Mouse (Mus musculus) midbrain, embryonic 14.5 days (tissue): ENCODE measurements around the gene Pbrm1. TPM values are rescaled to one million over a fixed set of nuclear protein-coding genes. Genes with fewer than 3 reads are reported as not detected.
A peak's percentile ranks its signal among the peaks of the same experiment; 100 is the strongest.

ENCODE experiments used
- ATAC-seq: fragments of 200-750 bp; cut with Nextera tagmentation; 2 replicates; pipeline ENCODE4 v1.8.0; 2017; ENCODE audit warnings: moderate number of reproducible peaks, moderate library complexity; ENCODE audit not compliant: low FRiP score, low TSS enrichment
- DNase-seq: peaks from one replicate; pipeline ENCODE4 v3.0.0-alpha.2; 2015
- H3K27ac ChIP-seq: fragments of 300-500 bp; sonication (generic); replicated peaks from 2 replicates; pipeline ENCODE4 v1.5.1; 2014; ENCODE audit warnings: mild to moderate bottlenecking, low read depth, low read length, moderate library complexity
- H3K27me3 ChIP-seq: fragments of 300-500 bp; sonication (generic); 2 replicates; pipeline ENCODE4 v1.6.1; 2014; ENCODE audit warnings: low read length, control low read depth, mixed read lengths; ENCODE audit not compliant: control insufficient read depth, insufficient read depth
- H3K36me3 ChIP-seq: fragments of 300-500 bp; sonication (generic); 2 replicates; pipeline ENCODE4 v1.6.1; 2014; ENCODE audit warnings: low read length, control low read depth; ENCODE audit not compliant: control insufficient read depth, insufficient read depth
- H3K4me1 ChIP-seq: fragments of 300-500 bp; sonication (generic); 2 replicates; pipeline ENCODE4 v1.6.1; 2014; ENCODE audit warnings: mild to moderate bottlenecking, antibody characterized with exemption, low read length, control low read depth; ENCODE audit not compliant: control insufficient read depth, insufficient read depth
- H3K4me2 ChIP-seq: fragments of 300-500 bp; sonication (generic); 2 replicates; pipeline ENCODE4 v1.6.1; 2014; ENCODE audit warnings: mild to moderate bottlenecking, low read length, moderate library complexity
- H3K4me3 ChIP-seq: fragments of 300-500 bp; sonication (generic); replicated peaks from 2 replicates; pipeline ENCODE4 v1.5.1; 2014; ENCODE audit warnings: low read depth, low read length
- H3K9ac ChIP-seq: fragments of 300-500 bp; sonication (generic); replicated peaks from 2 replicates; pipeline ENCODE4 v1.6.1; 2014; ENCODE audit warnings: mild to moderate bottlenecking, low read length, moderate library complexity
- H3K9me3 ChIP-seq: fragments of 300-500 bp; sonication (generic); 2 replicates; pipeline ENCODE4 v1.6.1; 2016; ENCODE audit warnings: low read length, control low read depth, mixed read lengths; ENCODE audit not compliant: control insufficient read depth
- WGBS: fragments of 180-500 bp; shearing (Covaris S2); extraction: QIAGEN DNeasy Blood & Tissue Kit; methylation state at CpG from one replicate; pipeline ENCODE4 v1.1.7; 2014; 5-methylcytosine and 5-hydroxymethylcytosine counted together
- polyA plus RNA-seq: library from polyadenylated mRNA; unstranded; fragments of >200 nt; fragmentation: Nextera tagmentation; extraction: Ambion mirVana; gene quantifications from 2 replicates; pipeline ENCODE4 v1.2.1, GENCODE M21; 2014

The Pbrm1 gene
- polyA plus RNA-seq, 1 experiment from 2014 or later = 136 TPM

DNA sequence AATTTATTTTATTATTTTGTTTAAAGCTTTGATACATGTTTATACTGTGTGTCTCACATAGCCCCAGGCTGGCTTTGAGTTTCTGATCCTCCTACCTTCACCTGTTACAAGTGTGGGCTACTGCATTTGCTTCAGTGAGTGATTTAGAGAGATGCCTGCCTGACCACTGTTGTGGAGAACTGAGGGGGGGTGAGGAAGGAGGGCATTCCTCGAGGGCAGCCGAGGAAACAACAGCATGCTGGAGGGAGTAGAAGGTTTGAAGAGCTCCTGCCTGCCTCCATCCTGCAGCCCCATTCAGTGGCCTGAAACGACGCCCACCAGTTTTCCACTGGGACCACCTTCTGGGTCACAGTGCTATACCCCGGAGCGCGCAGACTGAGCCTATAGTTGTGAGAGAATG lies 146.5 kb downstream of the Pbrm1 start:
- no peak for ATAC-seq
- Histone ChIP-seq H3K27me3 (no peaks in the 10 kb centered on the region), H3K4me2 (no peak overlapping the region), H3K9ac (no peak overlapping the region), H3K27ac (no peak overlapping the region), H3K36me3 (peaks cover 6% of the 10 kb centered on the region), H3K4me3 (no peak overlapping the region), H3K9me3 (no peaks in the 10 kb centered on the region), H3K4me1 (no peaks in the 10 kb centered on the region)
- no peak for DNase-seq
- 51% methylated on average over 7 of the region's 7 CpGs for whole genome bisulfite sequencing

DNA sequence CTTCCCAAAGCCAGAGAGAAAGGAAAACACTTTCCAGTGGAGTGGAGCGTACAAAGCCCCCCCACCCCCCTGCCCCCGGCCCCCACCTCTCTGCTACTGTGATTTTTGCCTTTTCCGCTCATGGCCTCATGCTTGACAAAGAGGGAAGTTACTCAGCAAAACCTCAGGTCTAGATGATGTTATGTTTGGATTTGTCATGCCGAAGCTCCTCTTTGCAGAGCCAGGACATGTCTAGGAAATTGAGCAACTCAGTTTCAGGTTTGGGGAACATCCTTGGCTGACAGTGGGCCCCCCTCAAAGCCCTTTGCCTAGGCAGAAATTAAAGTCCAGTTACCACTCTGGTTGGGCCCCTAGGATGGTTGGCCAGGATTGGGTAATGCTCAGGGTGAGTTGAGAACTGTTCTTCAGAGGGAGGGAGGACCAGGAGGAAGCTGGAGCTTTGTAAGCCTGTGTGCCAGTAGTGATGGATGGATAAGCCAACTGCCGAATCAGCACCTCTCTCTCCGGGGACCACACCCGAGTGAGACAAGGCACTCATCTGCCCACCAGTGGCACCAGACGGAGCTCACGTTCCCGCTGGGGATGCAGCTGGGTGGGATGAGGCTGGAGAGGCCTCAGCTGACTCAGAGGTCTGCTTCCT lies 147.2 kb downstream of the Pbrm1 start:
- Histone ChIP-seq H3K27me3 (no peaks in the 10 kb centered on the region), H3K27ac (no peak overlapping the region), H3K9me3 (no peaks in the 10 kb centered on the region), H3K4me1 (no peaks in the 10 kb centered on the region), H3K9ac (0 out of 2 replicates have a peak overlapping the region, but pooled peaks have one; percentile 7), H3K4me3 (no peak overlapping the region), H3K36me3 (peaks cover 13% of the 10 kb centered on the region), H3K4me2 (no peak overlapping the region)
- 73% methylated on average over 10 of the region's 10 CpGs for WGBS
- DNase-seq (no peak), ATAC-seq (no peak)

- Histone ChIP-seq H3K27ac (no peak overlapping the region), H3K9me3 (no peaks in the 10 kb centered on the region), H3K4me3 (no peak overlapping the region), H3K9ac (no peak overlapping the region), H3K4me1 (no peaks in the 10 kb centered on the region), H3K4me2 (no peak overlapping the region), H3K27me3 (no peaks in the 10 kb centered on the region), H3K36me3 (peaks cover 20% of the 10 kb centered on the region)
- 64% methylated on average over 9 of the region's 9 CpGs for WGBS
- no peak for DNase-seq
- ATAC-seq = no peak
Measured at GRCm38 (mm10) chr14:31166827-31167226, 147.9 kb downstream of the Pbrm1 start.

- Histone ChIP-seq H3K4me2 (no peak within 1 kb of the TSS), H3K27ac (no peak within 1 kb of the TSS), H3K4me3 (no peak within 1 kb of the TSS), H3K36me3 (peaks cover 36% of the 10 kb centered on the region), H3K27me3 (no peaks in the 10 kb centered on the region), H3K4me1 (no peaks in the 10 kb centered on the region), H3K9ac (no peak within 1 kb of the TSS), H3K9me3 (no peaks in the 10 kb centered on the region)
- DNase-seq (no peak), ATAC-seq (no peak)
- 59% methylated on average over 10 of the region's 10 CpGs for WGBS
Measured at GRCm38 (mm10) chr14:31168425-31168824, 149.5 kb downstream of the Pbrm1 start, which contains the start of gene Stab1. Gene Stab1 (minus strand): TSS chr14:31168641.

GRCm38 (mm10) chr14:31169508-31169907 lies 150.6 kb downstream of the Pbrm1 start:
- Histone ChIP-seq H3K27ac (no peak overlapping the region), H3K4me1 (no peaks in the 10 kb centered on the region), H3K9ac (no peak overlapping the region), H3K4me2 (no peak overlapping the region), H3K27me3 (no peaks in the 10 kb centered on the region), H3K36me3 (peaks cover 47% of the 10 kb centered on the region), H3K4me3 (no peak overlapping the region), H3K9me3 (no peaks in the 10 kb centered on the region)
- WGBS = 86% methylated on average over 6 of the region's 6 CpGs
- ATAC-seq = no peak
- no peak for DNase-seq

GRCm38 (mm10) chr14:31170963-31171362 lies 152.0 kb downstream of the Pbrm1 start:
- H3K9me3 ChIP-seq = no peaks in the 10 kb centered on the region
- no peak overlapping the region for H3K27ac ChIP-seq
- no peak overlapping the region for H3K4me2 ChIP-seq
- 89% methylated on average over 13 of the region's 13 CpGs for WGBS
- no peak overlapping the region for H3K4me3 ChIP-seq
- ATAC-seq = no peak
- H3K9ac ChIP-seq = no peak overlapping the region
- no peaks in the 10 kb centered on the region for H3K27me3 ChIP-seq
- DNase-seq = no peak
- no peaks in the 10 kb centered on the region for H3K4me1 ChIP-seq
- peaks cover 61% of the 10 kb centered on the region for H3K36me3 ChIP-seq

Other genes starting within 250 kb of the Pbrm1 start
- 16.1 and 18.7 TPM in 2 replicates for gene Tmem110, start 193.5 kb upstream of the Pbrm1 start, polyA plus RNA-seq
- gene Mustn1, start 139.9 kb upstream of the Pbrm1 start, polyA plus RNA-seq = 0.18 and 0.34 TPM in 2 replicates
- not detected in 2 replicates for gene Itih4, start 132.7 kb upstream of the Pbrm1 start, polyA plus RNA-seq
- gene Itih3, start 95.4 kb upstream of the Pbrm1 start, polyA plus RNA-seq = 0.53 and 0.84 TPM in 2 replicates
- gene Itih1, start 75.8 kb upstream of the Pbrm1 start, polyA plus RNA-seq = not detected in 2 replicates
- gene Nek4, start 67.8 kb upstream of the Pbrm1 start, polyA plus RNA-seq = 8.7 and 17.9 TPM in 2 replicates
- gene Glt8d1, start 17.7 kb upstream of the Pbrm1 start, polyA plus RNA-seq = 54.0 and 62.4 TPM in 2 replicates
- gene Spcs1, start 17.5 kb upstream of the Pbrm1 start, polyA plus RNA-seq = 287 and 317 TPM in 2 replicates
- gene Gnl3, start within 50 bp of the Pbrm1 start, polyA plus RNA-seq = 44.5 and 49.7 TPM in 2 replicates
- gene Smim4, start 109.8 kb downstream of the Pbrm1 start, polyA plus RNA-seq = 64.8 and 77.7 TPM in 2 replicates
- 234 and 284 TPM in 2 replicates for gene Nt5dc2, start 111.9 kb downstream of the Pbrm1 start, polyA plus RNA-seq
- gene Stab1, start 149.5 kb downstream of the Pbrm1 start, polyA plus RNA-seq = 6.6 and 26.6 TPM in 2 replicates
- gene Tnnc1, start 189.2 kb downstream of the Pbrm1 start, polyA plus RNA-seq = 2.1 and 2.6 TPM in 2 replicates
- 280 and 343 TPM in 2 replicates for gene Nisch, start 197.8 kb downstream of the Pbrm1 start, polyA plus RNA-seq
- 0.12 and 0.24 TPM in 2 replicates for gene Sema3g, start 198.7 kb downstream of the Pbrm1 start, polyA plus RNA-seq
- gene Phf7, start 232.2 kb downstream of the Pbrm1 start, polyA plus RNA-seq = 12.0 and 12.1 TPM in 2 replicates
- gene Bap1, start 232.3 kb downstream of the Pbrm1 start, polyA plus RNA-seq = 102 and 118 TPM in 2 replicates